ENCODE assay signal across 9 mouse cellular contexts in genomic region chr3:127853431-127854206, GRCm38 (mm10). TPM values are rescaled to one million over a fixed set of nuclear protein-coding genes. Genes with fewer than 3 reads are reported as not detected.
DNase-seq lines count a peak whose midpoint lies in the region; ATAC-seq and TF ChIP-seq lines count a peak whose summit lies in the region.
"Had no signal": no experiment of that assay in that cellular context is flagged by ENCODE, and none has a peak within 500 bp of the region (broad histone marks: within the 10 kb centered on the region; RNA-seq: fewer than 3 reads in every experiment).

No protein-coding gene starts in this region.

- H3K27ac ChIP-seq in hindbrain, embryonic 12.5 days = no peak overlapping the region
- H3K27ac ChIP-seq: macrophage had no signal

- no peak overlapping the region for H3K4me3 ChIP-seq in hindbrain, embryonic 12.5 days

- POLR2A ChIA-PET in Patski (lab: Charles Lee) = interaction anchor here (1.2 kb wide), 1 partner anchor 16 kb away, joined by 4 read pairs; the partner anchor contains the start of gene Ap1ar

- no peaks in the 10 kb centered on the region for H3K27me3 ChIP-seq in Patski
- no peaks in the 10 kb centered on the region; the same call in 1 of the 2 replicates for H3K27me3 ChIP-seq in hindbrain, embryonic 12.5 days

- peak; percentile 94 for TF ChIP-seq CTCF in Patski (IDR thresholded peaks at IDR 0.05)

- CTCF ChIA-PET in Patski (lab: Charles Lee) = interaction anchor here (0.7 to 8.5 kb wide), 8 partner anchors 8 to 95 kb away, joined by 3 to 67 read pairs (median 4); no protein-coding TSS in a partner anchor

- peak; percentile 84 for ATAC-seq in Patski
- peak; percentile 86 for ATAC-seq in hindbrain, embryonic 12.5 days (ENCODE audit: low FRiP score)

- in situ Hi-C loops in Patski (cut with MboI; ENCODE audit: low pct_unique_long_range_greater_than_20kb) = no loop called here

- no peaks in the 10 kb centered on the region for H3K36me3 ChIP-seq in hindbrain, embryonic 12.5 days

- H3K4me2 ChIP-seq in hindbrain, embryonic 12.5 days (replicated peaks) = peak overlapping the region; percentile 28; the same call in 1 of the 2 replicates

- 16% methylated on average over 15 of the region's 15 CpGs for WGBS in hindbrain, embryonic 12.5 days

- no peak for DNase-seq in Patski (ENCODE audit: low read depth, low spot score)
- DNase-seq in cerebellum, postnatal 14 days = peak; percentile 84 to 89
- DNase-seq in frontal cortex, postnatal 14 days (ENCODE audit: low spot score in 2 of 2) = peak; percentile 43 to 63
- peak; percentile 67 to 81 for DNase-seq in layer of hippocampus, postnatal 10 days (ENCODE audit: low spot score in 2 of 2)
- peak; percentile 90 for DNase-seq in lung, postnatal 10 days
- DNase-seq in ovary, postnatal 36 days (ENCODE audit: low spot score) = peak; percentile 48
- peak; percentile 82 for DNase-seq in thymus, postnatal 14 days

- no peak overlapping the region for H3K9ac ChIP-seq in hindbrain, embryonic 12.5 days

- H3K9me3 ChIP-seq in hindbrain, embryonic 12.5 days (replicated peaks) = no peaks in the 10 kb centered on the region

- peaks cover 6% of the 10 kb centered on the region; the same call in 1 of the 2 replicates for H3K4me1 ChIP-seq in hindbrain, embryonic 12.5 days

RNA-seq across cellular contexts. Expression of gene Ap1ar, which starts 16.3 kb away (rescaled TPM):
- 166 TPM for polyA plus RNA-seq in Patski (2021)
- polyA plus RNA-seq in hindbrain, embryonic 12.5 days (2016; fragmentation: Nextera tagmentation; extraction: Ambion mirVana) = 80.8 and 83.8 TPM in 2 replicates
- total RNA-seq in layer of hippocampus, postnatal 10 days (2021) = 10 to 100 TPM; 76.8 to 82.4 TPM

RNA-seq across cellular contexts. Expression of gene Fam241a, which starts 42.5 kb away (rescaled TPM):
- polyA plus RNA-seq in Patski (2021) = 15.6 TPM
- 12.0 and 12.7 TPM in 2 replicates for polyA plus RNA-seq in hindbrain, embryonic 12.5 days (2016; fragmentation: Nextera tagmentation; extraction: Ambion mirVana)
- 1 to 10 TPM; 5.8 to 6.4 TPM for total RNA-seq in layer of hippocampus, postnatal 10 days (2021)
